Mouse (Mus musculus): ENCODE data around the gene Cdyl2. TPM values are rescaled to one million over a fixed set of nuclear protein-coding genes. Genes with fewer than 3 reads are reported as not detected.

Cdyl2 gene
- total and polyA plus RNA-seq, 3 experiments, result 1.5 to 7.2 (median 5.9) TPM

- DNase-seq, result no peak
These were observed 111.4 kb downstream of the Cdyl2 start for GRCm38 (mm10) chr8:116621158-116621961.

GRCm38 (mm10) chr8:116619686-116620320, 113.0 kb downstream of the Cdyl2 start:
- no peak for DNase-seq

GRCm38 (mm10) chr8:116619221-116619620, 113.6 kb downstream of the Cdyl2 start:
- no peak for DNase-seq

GRCm38 (mm10) chr8:116618797-116619196, 114.0 kb downstream of the Cdyl2 start:
- DNase-seq, result no peak

- DNase-seq, result no peak
These were observed 114.9 kb downstream of the Cdyl2 start for GRCm38 (mm10) chr8:116617891-116618290.

- DNase-seq, result no peak
These were observed 116.4 kb downstream of the Cdyl2 start for GRCm38 (mm10) chr8:116616369-116616768.

- no peak for DNase-seq
These were observed 117.9 kb downstream of the Cdyl2 start for GRCm38 (mm10) chr8:116614901-116615300.

GRCm38 (mm10) chr8:116606171-116606570, 126.6 kb downstream of the Cdyl2 start:
- no peak for DNase-seq

- DNase-seq, result no peak
These were observed 130.0 kb downstream of the Cdyl2 start for GRCm38 (mm10) chr8:116602806-116603205.

GRCm38 (mm10) chr8:116599728-116600127, 133.1 kb downstream of the Cdyl2 start:
- DNase-seq, result no peak

GRCm38 (mm10) chr8:116591226-116591625, 141.6 kb downstream of the Cdyl2 start:
- DNase-seq, result no peak

GRCm38 (mm10) chr8:116590546-116590945, 142.2 kb downstream of the Cdyl2 start:
- no peak for DNase-seq

- DNase-seq, result no peak
These were observed 142.7 kb downstream of the Cdyl2 start for GRCm38 (mm10) chr8:116590106-116590505.

GRCm38 (mm10) chr8:116587616-116588468, 144.9 kb downstream of the Cdyl2 start:
- no peak for DNase-seq

- peak; percentile 19 for DNase-seq
These were observed 151.3 kb downstream of the Cdyl2 start for GRCm38 (mm10) chr8:116581318-116582019.

GRCm38 (mm10) chr8:116576732-116577131, 156.1 kb downstream of the Cdyl2 start:
- no peak for DNase-seq

- DNase-seq, result no peak
These were observed 159.7 kb downstream of the Cdyl2 start for GRCm38 (mm10) chr8:116573085-116573484.

GRCm38 (mm10) chr8:116552778-116553177, 180.0 kb downstream of the Cdyl2 start:
- no peak for DNase-seq

- peak; percentile 34 for DNase-seq
These were observed 180.5 kb downstream of the Cdyl2 start for GRCm38 (mm10) chr8:116552255-116552654.

- DNase-seq, result no peak
These were observed 189.4 kb downstream of the Cdyl2 start for GRCm38 (mm10) chr8:116543366-116543765.

GRCm38 (mm10) chr8:116542842-116543241, 189.9 kb downstream of the Cdyl2 start:
- DNase-seq, result peak; percentile 2

- DNase-seq, result no peak
These were observed 192.7 kb downstream of the Cdyl2 start for GRCm38 (mm10) chr8:116540136-116540535.
